Mouse (Mus musculus) CD4-positive, CD25-positive, alpha-beta regulatory T cell, adult 4 months (primary cell): ENCODE measurements around the gene Fam207a. TPM values are rescaled to one million over a fixed set of nuclear protein-coding genes. Genes with fewer than 3 reads are reported as not detected.

Source experiments
- ATAC-seq: one replicate; pipeline ENCODE4 v1.8.0; 2017
- polyA plus RNA-seq, 2 experiments: library from polyadenylated mRNA; unstranded; fragments of 100-300 nt; shearing (Covaris generic); gene quantifications; one replicate each; pipeline ENCODE4 v1.2.1; 2017

The Fam207a gene
- polyA plus RNA-seq, 2 experiments from 2014 or later = 11.8 to 14.3 TPM

DNA sequence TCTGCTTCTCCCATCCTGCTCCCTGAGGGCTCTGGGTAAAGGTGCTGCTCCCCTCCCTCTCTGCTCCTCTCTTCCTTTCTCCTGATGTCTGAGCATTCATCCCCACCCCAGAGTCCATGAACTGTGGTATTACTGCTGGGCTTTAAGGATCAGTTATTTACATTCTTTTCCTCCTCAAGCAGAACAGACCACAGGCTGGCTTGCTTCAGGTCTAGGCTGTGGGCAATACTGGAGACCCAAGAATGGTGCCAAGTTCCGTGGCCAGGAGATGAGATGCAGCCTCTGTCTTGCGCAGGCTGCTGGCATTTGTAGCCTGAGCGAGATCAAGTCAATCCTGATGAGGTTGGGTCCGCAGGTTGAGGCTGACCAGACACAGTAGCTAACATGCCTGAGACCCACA lies 63.8 kb downstream of the Fam207a start:
- no peak for ATAC-seq

DNA sequence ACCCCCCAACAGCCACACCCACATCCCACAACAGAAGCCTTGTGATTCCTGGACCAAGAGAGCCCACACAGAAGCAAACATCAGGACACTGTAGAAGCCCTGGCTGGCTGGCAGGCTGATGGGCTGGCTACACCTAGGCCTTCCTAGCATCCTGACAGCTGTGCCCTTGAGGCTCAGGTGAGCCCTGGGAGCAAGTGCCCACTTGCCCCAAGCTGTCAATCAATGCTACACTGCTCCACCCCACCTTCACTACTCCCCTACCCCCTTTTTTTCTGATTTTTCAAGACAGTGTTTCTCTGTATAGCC lies 65.5 kb downstream of the Fam207a start:
- ATAC-seq = no peak

DNA sequence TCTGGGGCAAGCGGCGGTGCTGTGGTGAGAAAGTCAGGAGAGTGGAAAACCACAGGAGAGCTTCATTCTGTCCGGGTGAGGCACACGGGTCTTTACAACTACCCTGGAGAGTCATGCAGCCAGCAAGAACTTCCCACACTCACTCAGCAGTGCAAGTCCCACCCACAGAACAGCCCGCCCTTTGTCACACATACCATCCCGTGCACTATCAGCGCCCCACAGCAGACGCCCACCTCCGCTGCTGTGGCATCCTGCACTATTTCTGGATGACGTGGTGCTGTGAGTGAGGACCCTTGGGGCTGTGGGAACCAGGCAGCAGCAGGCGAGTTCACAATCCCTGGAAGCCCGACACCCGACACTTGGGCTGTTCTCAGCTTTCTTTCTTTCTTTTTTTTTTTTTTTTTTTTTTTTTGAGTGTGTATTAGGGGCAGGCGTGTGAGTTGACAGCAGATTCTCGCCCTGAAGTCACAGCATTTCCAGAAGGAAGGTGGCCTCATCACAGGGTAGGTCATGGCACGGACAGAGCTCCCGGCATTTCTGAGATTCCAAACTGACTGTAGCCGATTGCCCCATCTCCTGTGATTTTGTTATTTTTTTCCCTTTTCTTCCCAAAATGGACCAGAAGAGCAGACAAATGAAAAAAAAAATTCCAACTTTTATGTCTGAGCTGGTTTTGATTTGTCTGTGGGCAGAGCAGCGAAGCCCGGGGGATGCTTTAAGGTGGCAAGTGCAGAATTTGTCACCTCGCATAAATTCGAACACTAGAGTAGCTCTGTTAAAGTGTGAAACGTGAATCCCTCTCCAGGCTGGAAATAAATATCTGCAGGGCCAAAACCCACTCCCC lies 66.0 kb downstream of the Fam207a start:
- no peak for ATAC-seq

DNA sequence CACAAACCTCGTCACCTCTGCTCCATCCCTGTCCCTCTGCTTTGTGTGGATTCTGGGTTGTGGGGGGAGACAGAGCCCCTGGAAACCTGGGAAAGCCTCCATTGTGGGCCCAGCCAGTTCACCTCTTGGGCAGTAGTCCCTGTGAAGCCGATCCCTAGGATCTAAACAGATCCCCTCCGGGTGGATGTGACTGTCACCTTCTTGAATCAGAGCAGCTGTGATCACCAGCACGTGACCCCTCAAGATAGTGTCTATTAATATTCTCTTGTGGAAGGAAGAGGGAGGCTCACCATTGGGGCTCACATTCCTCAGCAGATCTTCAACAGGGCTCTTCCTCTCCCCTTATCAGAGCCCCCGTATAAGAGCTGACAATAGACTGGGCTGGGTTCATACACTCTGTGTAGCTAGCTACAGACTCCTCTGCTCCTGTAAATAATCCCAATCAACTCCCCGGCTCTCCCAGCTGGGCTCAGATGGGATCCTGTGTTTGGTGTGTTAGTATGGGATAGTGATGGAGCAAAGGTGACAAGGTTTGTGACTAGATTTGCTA lies 66.8 kb downstream of the Fam207a start:
- ATAC-seq = no peak

DNA sequence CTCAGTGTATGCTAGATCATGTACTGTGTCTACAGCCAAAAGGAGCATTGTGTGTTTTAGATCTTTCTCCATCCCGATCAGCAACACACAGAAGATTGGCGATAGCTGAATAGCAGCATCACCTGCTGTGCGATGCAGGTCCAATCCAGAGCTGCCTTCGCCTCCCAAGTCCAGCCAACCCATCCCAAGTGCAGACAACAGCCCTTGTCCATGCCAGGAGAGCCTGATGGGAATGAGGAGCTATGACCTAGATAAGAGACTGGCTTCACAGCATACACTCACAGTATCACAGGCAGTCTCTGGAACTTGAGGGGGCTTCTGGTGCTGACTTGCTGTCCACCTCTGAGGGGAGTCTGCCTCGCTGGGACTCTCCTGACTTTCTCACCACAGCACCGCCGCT lies 67.4 kb downstream of the Fam207a start:
- ATAC-seq = no peak

DNA sequence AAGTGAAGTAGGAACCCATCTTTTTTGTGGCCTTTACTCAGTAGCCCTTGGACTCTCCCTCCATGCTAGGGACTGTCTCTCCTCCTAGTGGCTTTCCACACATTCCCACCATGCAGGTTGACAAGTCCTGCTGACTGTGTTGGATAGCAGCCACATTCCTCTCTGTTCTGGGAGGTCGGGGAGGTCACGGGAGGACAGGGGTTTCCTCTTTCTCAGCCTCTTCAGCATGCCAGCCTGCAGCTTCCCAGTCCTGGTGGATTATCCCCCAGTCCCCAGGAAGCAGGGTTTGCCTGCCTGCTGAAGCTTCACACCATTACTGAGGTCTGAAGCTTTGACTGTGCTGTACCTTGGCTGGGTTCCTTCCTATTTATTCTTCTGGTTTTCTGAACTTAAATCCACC lies 67.8 kb downstream of the Fam207a start:
- ATAC-seq = no peak

DNA sequence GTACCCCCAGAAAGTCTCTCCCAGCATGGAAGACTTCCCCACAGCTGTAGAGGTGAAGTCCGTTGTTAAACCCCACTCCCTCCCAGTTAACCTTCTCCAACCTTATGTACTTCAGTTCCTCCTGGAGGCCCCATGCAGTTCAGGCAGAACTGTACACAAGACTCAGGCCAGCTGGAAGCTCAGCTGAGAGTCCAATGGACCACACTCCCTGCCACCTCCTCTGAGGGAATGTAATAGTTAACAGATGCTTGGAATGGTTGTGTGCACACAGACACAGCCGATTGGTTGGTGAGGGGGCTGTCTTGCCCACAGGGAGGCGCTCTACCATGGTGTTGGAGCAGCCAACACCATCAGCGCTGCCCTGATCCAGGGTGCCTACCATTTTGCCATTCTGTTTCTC lies 73.3 kb downstream of the Fam207a start:
- no peak for ATAC-seq

DNA sequence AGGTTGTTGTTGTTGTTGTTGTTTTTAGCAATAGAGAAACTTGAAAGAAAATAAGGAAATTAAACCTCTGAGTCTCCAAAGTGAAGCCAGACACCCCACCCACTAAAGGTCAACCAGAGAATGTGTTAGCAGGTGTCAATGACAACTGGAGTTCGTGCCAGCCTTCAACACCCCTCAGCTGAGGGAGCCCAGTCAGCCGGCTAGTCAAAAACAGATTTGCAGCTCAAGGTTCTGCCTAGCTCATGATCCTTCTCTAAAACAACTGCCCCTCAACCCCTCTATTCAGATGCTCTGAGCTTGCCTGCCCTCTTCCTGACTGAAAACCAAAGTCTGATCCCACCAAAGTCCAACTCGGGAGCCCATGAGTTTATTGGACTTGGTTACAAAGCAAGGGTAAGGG lies 73.8 kb downstream of the Fam207a start:
- no peak for ATAC-seq

DNA sequence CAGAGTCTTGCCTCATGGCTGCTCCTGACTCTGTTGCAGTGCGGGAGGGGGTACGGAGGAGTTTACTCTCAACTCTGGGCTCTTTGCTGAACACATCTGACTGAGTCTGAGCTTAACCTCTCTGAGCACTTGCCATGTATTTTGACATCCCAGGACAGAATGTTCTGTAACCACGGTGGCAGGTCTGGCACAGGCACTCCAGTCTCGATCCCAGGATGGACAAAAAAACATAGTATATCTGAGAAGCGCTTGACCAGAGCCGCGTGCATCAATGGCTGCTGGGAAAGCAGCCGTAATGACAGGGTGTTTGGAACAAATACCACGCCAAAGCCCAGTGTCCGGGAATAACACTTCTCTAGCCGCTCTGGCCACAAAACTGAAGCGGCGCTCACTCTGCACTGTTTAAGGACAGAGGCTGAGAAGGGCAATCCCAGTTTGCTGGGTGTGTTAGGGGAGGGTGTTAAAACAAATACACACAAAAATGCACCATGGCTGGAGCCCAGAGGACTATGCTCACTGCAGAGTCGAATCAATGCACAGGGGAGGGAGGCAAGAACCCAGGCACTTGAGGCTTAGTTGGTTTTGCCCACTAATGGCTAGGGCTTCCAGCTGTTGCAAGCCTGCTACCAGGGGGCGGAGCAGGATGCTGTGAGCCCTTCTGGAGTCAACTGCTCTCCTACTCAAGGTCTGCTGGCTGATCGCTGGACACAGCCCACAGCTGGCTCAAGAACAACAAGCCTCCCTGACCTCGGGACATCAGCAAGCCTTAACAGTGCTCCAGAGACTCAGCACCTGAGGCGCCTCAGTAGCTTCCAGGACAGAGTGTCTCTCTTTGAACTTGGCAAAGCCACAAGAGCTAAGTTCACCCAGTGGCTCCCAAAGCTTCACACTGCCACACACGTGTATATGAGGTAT lies 74.5 kb downstream of the Fam207a start:
- no peak for ATAC-seq

DNA sequence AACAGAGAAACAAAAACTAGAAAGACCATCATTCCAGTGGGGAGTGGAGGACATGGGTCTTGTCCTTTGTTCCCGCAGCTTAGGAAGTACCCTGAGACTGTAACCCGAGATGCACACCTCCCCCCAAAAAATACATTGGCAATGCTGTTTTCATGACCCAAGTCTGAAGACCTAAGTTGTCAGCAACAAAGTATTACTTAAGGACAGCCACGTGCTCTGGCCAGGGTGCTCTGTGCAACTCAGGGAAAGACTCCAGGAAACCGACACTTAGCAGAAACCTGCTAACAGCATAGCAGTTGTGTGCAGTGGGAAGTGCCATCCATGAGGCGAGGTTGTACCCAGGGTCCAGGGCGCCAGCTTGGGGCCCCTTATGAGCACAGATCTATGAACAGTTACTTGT lies 75.3 kb downstream of the Fam207a start:
- no peak for ATAC-seq

DNA sequence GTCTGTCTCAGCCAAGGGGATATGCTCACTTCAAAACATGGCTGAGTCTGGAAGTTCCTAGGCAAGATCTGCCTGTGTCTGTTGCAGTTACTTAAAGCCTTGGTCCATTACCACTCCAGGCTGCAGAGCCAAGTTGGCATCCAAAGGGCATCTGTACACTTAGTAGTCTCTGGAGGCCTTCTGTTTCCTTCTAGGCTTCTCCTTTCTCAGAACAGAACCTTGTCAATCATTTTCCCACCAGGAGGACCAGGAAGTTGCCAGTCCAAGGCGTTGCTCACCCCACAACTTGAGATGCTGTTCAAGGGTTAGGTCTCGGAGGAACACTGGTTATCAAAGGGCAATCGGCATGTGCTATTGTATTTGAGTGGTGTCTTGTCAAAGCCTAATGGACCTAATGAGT lies 76.6 kb downstream of the Fam207a start:
- ATAC-seq = no peak

DNA sequence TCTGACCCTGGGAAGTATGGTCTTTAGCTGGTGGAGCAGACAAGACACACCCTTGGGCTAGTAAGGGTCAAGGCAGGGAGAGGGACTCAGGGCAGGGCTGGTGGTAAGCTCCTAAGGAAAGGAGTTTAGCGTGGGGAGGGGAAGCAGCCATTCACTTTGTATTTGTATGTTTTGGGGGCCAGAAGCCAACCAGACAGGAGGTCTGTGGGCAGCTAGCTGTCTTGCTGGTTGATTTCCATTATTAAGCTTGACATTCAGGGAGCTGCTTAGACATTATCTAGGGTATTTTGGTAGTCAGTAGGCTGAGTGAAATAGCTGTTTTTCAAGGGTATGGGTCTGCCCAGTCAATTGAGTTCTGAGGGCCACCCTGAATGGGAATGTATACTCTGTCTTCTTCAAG lies 77.6 kb downstream of the Fam207a start:
- no peak for ATAC-seq

Other genes with a start within 250 kb of the Fam207a start
- gene Adarb1, start 97.5 kb downstream of the Fam207a start, polyA plus RNA-seq = 1 to 10 TPM in 1 of 2 experiments, under 1 TPM in 1; 0.74 to 1.2 TPM
- 100 to 1,000 TPM; 449 to 774 TPM for gene Itgb2, start 14.5 kb upstream of the Fam207a start, polyA plus RNA-seq
- gene Pttg1ip, start 65.9 kb upstream of the Fam207a start, polyA plus RNA-seq = 100 to 1,000 TPM; 107 to 179 TPM
- 100 to 1,000 TPM in 1 of 2 experiments, 10 to 100 TPM in 1; 96.6 to 109 TPM for gene Sumo3, start 90.3 kb upstream of the Fam207a start, polyA plus RNA-seq
- 1 to 10 TPM in 1 of 2 experiments, not detected in 1; 3.0 TPM for gene Gm49325, start 90.4 kb upstream of the Fam207a start, polyA plus RNA-seq
- gene Ube2g2, start 106.5 kb upstream of the Fam207a start, polyA plus RNA-seq = 10 to 100 TPM; 42.0 to 65.6 TPM
- gene Tspear, start 170.8 kb upstream of the Fam207a start, polyA plus RNA-seq = 1 to 10 TPM in 1 of 2 experiments, under 1 TPM in 1; 0.31 to 1.4 TPM
- gene Gm19402, start 175.0 kb upstream of the Fam207a start, polyA plus RNA-seq = not detected
- gene Gm9508, start 181.4 kb upstream of the Fam207a start, polyA plus RNA-seq = not detected
- gene Gm10272, start 190.8 kb upstream of the Fam207a start, polyA plus RNA-seq = not detected
- not detected for gene Gm10024, start 195.7 kb upstream of the Fam207a start, polyA plus RNA-seq
- not detected for gene Gm10142, start 200.0 kb upstream of the Fam207a start, polyA plus RNA-seq
- gene Krtap12-1, start 204.8 kb upstream of the Fam207a start, polyA plus RNA-seq = not detected
- not detected for gene Gm10100, start 210.7 kb upstream of the Fam207a start, polyA plus RNA-seq
- not detected for gene Gm18596, start 226.9 kb upstream of the Fam207a start, polyA plus RNA-seq
- not detected for gene Gm9736, start 235.6 kb upstream of the Fam207a start, polyA plus RNA-seq
- gene Gm3233, start 243.9 kb upstream of the Fam207a start, polyA plus RNA-seq = not detected